Mouse (Mus musculus) urinary bladder, adult 18-20 months (tissue): Measurements from ENCODE around the gene Ddrgk1.
"Not testable (repeated sequence)": the region's sequence is repeated elsewhere in the genome, so short reads cannot be mapped to it uniquely, and the experiment has no call there.

Source experiments
- DNase-seq, 2 experiments: peaks; one replicate each; pipeline ENCODE4 v3.0.0; 2022; ENCODE audit warnings: low spot score in 2 of 2, mixed read lengths in 2 of 2

The Ddrgk1 gene

DNA sequence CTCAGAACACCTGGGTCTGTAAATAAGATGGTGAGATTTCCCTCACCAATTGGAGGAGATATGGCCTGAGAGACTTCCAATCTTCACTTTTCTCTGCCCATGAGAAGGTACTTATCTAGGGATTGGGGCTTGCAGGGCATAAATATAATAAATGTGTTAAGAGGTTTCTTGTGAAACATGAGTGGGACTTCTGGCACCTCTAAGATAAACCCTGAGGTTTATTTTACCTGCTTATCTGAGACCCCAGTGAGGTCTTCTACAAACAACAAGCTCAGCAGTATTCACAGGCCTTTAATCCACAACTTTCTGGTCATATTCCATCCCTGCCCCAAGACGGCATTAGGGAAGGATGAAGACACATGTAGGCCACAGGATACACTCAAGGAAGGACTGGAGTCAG lies 10.7 kb downstream of the Ddrgk1 start:
- no peak for DNase-seq

DNA sequence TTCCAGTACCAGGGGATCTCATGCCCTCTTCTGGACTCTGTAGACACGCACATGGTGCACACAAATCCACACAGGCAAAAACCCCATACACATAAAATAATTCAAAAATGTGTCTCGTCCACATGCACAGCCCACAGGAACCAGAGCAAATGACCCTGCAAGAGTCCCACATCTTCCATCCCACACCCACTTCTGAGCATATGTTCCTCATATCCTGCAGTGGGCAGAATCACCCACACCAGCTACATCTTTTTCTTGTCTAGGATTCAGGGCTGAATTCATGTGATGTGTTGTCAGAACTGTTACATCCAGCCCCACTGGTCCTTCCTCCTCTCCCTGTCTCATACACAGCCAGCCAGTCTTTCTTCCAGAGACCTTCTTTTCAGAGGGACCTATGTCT lies 11.2 kb downstream of the Ddrgk1 start:
- DNase-seq: no peak

GRCm38 (mm10) chr2:130649028-130649427 lies 15.4 kb downstream of the Ddrgk1 start:
- DNase-seq: not testable (repeated sequence)

DNA sequence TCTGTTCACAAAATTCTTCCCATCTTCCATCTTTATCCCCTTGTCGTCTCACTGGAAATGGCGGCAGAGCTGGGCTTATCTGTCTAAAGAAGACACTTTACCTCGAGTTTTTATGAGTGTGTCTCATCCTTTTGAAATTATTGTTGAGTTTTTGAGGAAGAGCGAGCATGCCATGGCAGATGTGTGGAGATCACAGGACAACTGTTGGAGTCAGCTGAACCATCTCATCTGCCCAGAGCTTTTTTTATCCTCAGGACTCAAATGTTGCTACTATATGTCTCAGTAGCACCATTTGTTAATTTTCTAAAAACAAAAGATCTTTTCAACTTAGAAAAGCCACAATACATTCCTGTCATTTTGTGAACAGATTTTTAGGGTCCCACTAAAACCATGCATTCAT lies 19.3 kb downstream of the Ddrgk1 start:
- DNase-seq: no peak

DNA sequence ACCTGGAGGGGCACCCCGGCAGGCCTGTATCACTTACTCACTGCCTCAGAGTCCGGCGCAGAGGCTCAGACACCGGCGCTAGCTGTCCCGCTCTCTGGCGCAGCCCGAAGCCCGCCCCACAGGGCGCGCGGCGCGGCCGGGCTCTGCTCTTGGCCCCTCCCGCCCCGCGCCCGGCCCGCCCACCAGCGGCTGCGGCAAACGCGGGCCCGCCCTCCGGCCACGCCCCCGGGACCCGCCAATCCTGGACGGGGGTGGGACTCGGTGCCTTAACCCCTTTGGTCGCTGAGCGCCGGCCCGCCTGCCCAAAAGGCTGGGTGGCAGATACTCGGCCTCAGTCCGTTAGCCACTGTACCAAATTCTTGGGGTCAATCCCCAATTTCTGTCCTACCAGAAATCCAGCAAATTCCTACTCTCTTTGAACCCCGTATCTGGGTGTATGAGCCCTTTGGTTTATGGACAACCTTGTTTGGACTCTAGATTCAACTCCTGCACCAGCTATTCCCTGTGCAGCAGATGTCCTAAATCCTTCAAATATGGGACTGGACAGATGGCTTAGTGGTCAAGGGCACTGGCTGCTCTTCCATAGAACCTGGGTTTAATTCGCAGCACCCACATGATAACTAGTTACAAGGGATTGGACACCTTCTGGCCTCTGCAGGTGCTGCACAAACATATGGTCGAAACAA lies 21.6 kb downstream of the Ddrgk1 start, which contains the start of gene Lzts3:
Gene Lzts3 (minus strand): TSS at position 120 of the 686 bp plus-strand sequence.
- peak; percentile 86 to 89 for DNase-seq

DNA sequence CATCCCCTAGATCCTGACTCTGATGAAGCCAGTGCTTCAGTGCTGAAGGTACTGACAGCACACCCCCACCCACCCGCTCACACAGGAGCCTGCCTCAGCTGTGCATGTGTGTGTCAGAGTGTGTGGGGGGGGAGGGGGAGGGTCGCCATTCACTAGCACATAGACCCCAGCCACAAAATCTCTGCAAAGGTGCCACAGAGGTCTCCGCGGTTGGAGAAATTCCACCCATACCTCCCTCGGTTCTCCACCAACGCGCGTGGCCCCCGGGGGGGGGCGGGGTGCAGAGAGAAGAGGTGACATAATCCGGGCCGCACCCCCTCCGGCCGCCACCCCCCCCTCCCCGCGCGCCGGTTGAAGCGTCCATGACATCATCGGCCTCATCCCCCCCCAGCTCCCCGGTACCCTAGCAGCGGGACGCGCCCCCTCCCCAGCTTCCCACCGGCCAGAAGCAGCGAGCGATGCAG lies 22.2 kb downstream of the Ddrgk1 start:
- DNase-seq: no peak

- DNase-seq: no peak
Measured at GRCm38 (mm10) chr2:130641351-130642025, 23.0 kb downstream of the Ddrgk1 start.

DNA sequence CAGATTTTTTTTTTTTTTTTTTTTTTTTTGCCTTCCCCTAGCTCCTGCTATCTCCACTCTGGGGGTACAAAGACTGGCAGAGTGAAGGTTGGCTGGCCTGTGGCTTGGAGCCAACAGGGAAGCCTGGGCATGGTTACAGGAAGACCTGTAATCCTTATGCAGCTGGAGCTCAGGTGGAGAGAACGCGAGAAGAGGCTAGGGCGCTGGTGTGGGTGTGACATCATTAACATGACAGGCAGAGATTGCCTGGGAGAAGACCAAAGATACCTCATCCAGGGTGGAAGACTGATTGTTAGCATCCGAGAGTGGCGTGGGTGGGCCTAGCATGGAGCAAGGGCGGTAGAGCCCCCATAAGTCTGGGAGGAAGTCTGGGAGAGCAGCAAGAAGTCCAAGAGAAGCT lies 25.2 kb downstream of the Ddrgk1 start:
- no peak for DNase-seq

GRCm38 (mm10) chr2:130638101-130638611 lies 26.3 kb downstream of the Ddrgk1 start:
- DNase-seq: no peak

DNA sequence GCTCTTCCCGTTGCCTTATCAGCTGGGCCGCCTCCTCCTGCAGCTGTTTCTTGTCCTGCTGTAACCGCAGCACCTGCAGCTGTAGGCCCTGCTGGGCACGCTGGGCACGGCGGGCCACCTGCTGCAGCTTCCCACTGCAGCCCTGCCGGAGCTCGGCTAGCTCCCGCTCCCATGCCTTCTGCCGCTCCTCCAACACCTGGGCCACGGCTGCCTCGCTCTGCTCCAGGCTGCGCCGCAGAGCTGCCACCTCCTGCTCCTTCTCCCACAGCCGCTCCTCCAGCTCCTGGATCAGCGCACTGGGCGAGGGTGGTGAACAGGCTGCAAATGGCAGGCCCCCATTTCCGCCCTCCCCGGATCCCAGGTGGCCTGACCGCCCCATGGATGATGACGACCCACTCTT lies 28.6 kb downstream of the Ddrgk1 start:
- DNase-seq: no peak

GRCm38 (mm10) chr2:130634739-130635411 lies 29.6 kb downstream of the Ddrgk1 start:
- DNase-seq: peak in 1 of 2 experiments; percentile 35

- no peak for DNase-seq
Measured at GRCm38 (mm10) chr2:130634006-130634738, 30.3 kb downstream of the Ddrgk1 start.

DNA sequence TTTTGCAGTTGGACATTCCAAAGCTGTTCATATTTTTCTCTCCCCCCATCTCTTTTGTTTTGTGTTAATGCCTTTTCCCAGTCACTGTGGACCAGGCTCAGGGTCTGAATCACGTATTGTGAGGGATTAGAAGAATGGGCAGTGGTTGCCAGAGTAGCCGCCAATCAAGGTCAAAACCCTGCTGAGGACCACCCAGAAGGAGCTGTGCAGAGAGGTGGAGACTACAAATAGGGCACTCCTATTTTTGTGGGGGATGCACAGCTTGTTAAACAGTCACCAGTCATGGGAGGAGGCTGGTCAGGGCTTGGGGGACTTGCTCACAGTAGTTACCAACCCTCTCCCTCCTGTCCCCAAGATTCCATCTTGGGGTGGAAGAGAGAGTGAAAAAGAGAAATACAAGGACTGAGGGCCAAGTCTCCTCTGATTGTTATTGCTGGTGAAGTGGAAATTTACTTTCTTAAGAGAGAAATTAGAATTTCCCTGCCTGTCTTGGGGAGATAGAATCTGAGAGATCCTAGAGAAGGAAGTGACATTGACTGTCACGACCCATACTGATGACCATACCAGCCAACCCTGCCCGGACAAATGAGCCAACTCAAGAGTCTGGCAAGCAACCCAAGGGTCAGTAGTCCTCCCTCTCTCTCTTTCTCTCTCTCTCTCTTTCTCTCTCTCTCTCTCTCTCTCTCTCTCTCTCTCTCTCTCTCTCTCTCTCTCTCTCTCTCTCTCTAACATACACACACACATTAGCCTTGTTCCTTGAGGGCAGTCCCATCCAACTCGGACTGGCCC lies 31.4 kb downstream of the Ddrgk1 start:
- no peak for DNase-seq

GRCm38 (mm10) chr2:130632416-130632815 lies 32.0 kb downstream of the Ddrgk1 start:
- no peak for DNase-seq

DNA sequence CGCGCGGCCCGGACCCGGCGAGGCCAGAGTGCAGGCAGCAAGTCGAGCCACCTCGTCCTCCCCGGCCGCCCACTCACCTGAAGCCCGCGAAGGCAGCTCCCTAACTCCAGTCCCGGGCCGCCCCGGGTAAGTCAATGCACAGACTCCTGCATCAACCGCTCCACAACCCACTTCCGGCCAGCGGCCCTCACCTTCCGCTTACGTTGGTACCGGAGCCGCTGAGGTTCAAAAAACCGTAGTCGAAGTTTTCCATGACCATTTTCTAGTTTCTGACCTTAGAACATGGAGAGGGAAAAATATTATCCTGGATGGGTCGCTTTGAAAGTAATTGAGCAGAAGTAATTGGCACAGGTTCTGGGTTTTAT lies 34.6 kb downstream of the Ddrgk1 start, which contains the start of the genes Fastkd5 and Ubox5:
Gene Fastkd5 (minus strand): TSS at position 189 of the 365 bp plus-strand sequence.
Gene Ubox5 (minus strand): TSS at position 200 of the 365 bp plus-strand sequence.
- peak; percentile 85 to 92 for DNase-seq

- DNase-seq: no peak
Measured at GRCm38 (mm10) chr2:130629080-130629838, 35.2 kb downstream of the Ddrgk1 start.

- no peak for DNase-seq
Measured at GRCm38 (mm10) chr2:130628424-130628823, 36.0 kb downstream of the Ddrgk1 start.

DNA sequence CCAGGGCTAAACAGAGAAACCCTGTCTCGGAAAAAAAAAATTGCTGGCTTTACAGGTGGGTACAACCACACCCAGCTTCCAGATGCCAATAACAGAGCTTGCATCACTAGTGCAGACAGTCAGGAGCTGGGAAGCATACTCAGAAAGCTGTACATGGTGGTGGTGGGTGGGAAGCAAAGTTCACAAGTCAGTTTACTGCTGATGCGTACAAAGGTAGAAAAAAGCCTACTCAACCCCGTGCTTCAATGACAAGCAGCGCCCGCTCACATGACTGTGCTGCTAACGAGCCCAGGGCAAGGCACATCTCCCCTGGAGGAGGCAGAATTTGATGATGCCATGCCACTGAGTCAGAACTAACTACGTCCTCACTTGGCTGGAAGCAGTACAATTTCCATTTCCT lies 45.5 kb downstream of the Ddrgk1 start:
- no peak for DNase-seq

DNA sequence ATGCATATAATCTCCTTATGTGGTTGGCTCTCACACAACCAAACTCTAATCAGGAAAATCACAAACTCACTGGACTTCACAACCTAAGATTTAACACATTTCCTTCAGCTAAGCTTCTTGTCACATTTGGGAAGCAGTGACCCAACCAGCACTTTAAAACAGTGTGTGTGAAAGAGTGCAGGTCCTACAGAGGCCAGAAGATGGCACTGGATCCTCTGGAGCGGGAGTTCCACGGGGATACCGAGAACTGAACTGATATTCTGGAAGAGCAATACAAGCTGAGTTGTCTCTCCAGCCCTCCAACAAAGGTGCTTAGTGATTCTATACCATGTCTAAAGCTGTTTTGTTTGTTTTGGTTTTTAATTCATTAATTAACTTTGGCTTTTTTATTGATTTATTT lies 51.4 kb downstream of the Ddrgk1 start:
- DNase-seq: no peak
